Mouse (Mus musculus) lung, postnatal 4 days (tissue): ENCODE measurements around the gene Tas2r138.
"Not testable (repeated sequence)": the region's sequence is repeated elsewhere in the genome, so short reads cannot be mapped to it uniquely, and the experiment has no call there.

Experiments used
- DNase-seq, 2 experiments: peaks; one replicate each; pipeline ENCODE4 v3.0.0; 2021

The Tas2r138 gene

DNA sequence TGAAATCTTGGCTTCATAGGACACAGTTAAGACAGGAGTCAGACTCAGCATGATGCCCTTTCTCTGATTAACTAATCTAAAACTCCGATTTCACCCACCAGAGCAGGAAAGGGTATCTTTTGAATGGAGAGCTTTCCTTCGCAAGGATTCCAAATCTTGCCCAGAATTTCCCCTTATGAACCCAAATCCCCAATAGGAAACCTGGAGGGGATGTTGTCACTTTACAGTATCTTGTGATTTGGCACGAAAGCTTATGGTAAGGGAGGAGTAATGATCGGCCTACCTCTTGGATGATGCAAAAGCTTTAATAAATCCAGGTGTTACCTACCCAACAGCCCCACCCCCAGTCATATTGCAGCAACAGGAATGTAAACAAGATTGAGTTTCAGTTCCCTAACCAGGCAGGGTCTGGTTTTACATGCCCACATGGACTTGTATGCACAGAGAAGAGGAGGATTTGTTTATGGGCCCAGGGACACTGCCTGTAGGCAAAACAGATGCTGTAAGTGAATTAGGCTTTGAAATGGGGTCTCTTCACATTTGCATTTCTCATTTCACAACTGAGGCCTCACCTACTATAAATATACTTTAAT is at the start of gene Tas2r138:
Gene Tas2r138, minus strand, starts transcription at position 51 of the 593 bp plus-strand sequence.
- no peak for DNase-seq

GRCm38 (mm10) chr6:40660930-40661329 is 47.8 kb upstream of the Tas2r138 start:
- DNase-seq: no peak

GRCm38 (mm10) chr6:40650953-40651352 is 37.8 kb upstream of the Tas2r138 start:
- DNase-seq: no peak

DNA sequence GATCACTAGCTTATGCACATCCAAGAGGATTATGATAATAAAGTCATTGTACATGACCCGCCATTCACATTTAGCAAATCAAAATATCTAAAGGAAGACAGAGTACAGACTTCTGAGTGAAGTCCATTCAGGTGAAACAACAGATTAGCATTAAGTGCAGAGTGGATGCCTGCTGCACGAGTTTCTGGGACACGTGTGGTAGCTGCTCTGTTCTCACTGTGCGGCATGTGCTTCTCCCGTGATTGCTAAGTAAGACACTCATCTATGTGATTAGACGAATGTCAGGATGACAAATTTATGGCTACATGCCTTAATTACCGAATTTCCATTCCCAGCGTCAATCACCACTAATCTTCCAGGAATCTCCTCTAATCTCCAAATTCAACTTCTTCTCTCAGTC is 32.6 kb upstream of the Tas2r138 start:
- DNase-seq: no peak

DNA sequence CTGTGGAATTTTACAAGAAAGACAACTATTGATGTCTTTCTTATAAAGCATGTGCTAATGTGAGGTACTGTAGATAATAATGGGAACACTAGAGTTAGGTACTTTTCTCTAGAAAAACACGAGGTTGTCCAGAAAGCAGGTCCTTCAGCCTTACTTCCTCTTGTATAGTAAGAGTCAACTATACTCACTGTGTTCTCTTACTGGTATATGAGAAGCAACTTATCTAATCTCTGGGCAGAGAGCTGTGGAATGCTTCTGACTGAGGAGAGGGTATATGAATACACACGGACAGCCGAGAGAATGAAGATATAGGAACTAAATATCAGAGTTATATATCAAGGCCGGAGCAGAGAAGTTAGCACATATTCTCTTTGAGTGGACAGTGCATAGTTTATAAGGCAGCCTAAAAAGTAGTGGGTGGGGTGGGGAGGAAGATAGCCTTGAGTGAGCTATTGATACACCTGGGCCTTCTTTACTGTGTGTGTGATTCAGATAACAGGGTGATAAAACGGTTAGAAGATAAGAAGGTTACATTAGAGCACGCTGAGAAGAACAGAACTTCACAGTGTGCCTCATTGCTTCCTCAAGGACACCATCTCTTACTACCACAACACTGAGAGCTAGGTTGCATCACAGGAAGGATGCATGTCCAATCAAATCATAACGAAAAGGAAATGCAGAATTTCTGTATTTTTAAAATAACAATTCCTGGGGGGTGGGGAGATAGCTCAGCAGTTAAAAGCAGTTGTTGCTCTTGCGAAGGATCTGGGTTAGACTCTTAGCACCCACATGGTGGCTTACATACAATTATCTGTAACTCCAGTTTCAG is 27.8 kb upstream of the Tas2r138 start:
- DNase-seq: no peak

DNA sequence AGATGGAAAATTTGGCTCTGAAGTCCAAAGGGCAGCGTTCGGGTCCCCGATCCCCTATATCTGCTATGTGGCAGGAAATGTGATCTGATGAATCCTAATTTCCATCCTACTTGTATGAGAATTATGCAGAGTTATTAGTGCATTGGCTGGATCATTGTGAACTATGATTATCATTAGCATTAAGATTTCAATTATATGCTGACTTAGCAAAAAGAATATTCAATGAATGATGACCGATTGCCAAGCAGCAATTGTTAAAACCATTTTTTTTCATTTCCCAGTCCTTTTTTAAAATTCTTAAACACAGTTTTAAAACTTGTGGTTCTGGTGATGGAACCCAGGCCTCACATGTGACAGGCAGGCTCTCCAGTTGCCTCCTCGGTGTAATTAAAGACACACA is 24.6 kb upstream of the Tas2r138 start:
- DNase-seq: no peak

GRCm38 (mm10) chr6:40635559-40635958 is 22.4 kb upstream of the Tas2r138 start:
- DNase-seq: no peak

DNA sequence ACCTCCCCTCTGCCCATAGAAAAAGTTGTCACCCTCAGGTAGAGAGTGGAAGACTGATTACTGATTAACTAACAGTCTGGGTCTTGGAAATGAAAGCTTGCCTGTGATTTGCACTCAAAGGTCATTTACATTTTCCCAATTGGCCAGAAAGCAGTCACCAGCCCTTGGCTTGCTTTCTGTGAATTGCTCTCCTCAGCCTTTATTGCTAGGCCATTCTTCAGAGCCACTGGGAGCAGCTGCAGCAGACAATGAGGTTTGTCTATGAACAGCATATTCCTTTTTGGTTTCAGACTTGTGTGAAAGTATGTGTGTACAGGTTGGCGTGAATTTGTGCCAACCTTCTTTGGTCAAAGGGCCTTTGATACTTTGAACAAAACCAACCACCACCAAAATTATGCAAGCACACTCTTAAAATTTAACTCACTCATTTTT is 21.5 kb upstream of the Tas2r138 start:
- DNase-seq: no peak

DNA sequence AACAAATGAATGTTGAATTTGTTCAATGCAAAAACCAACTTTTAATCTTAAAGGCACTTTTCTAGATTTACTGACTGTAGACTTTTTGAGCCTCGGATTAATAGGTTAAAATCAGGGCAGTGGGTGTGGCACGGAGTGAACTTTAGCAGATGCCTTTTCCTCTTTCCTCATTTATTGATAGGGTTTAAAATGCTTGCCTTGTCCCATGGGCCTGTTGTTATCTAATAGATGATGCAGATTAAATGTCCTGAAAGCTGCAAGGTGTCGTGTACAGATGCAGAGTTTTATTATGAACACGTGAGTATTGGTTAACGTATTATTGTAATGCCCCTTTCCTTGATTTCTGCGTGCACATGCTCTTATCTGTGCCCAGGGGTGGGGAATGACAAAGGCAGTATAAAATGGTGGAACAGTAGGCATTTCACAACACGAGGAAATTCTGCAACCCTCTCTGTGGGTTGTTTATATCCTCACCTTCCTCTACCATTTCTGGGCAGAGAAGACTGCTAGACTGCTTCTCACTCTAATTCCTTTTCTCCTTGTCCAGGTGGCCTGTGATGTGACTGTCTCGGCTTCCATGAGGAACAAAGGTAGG is 15.4 kb upstream of the Tas2r138 start, which contains the start of gene Mgam:
Gene Mgam, plus strand, starts transcription at position 426 of the 595 bp plus-strand sequence.
- DNase-seq: no peak

GRCm38 (mm10) chr6:40626111-40626510 is 13.0 kb upstream of the Tas2r138 start:
- DNase-seq: no peak

- DNase-seq: peak in 1 of 2 experiments; percentile 48
Measured at GRCm38 (mm10) chr6:40617965-40618364, 4.9 kb upstream of the Tas2r138 start.

- DNase-seq: no peak
Measured at GRCm38 (mm10) chr6:40610244-40610643, 2.9 kb downstream of the Tas2r138 start.

DNA sequence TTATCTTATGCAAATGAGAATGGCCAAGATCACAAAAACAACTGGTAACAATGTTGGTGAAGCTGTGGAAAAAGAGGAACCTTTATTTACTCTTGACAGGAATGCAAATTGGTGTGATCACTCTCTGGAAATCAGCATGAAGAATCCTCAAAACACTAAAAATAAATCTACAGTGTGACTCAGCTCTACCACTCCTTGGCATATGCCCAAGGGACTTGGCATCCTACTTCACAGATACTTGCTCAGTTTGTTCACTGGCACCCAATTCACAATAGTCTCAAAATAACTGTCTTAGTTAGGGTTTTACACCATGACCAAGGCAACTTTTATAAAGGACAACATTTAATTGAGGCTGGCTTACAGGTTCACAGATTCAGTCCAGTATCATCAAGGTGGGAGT is 5.7 kb downstream of the Tas2r138 start:
- DNase-seq: no peak

DNA sequence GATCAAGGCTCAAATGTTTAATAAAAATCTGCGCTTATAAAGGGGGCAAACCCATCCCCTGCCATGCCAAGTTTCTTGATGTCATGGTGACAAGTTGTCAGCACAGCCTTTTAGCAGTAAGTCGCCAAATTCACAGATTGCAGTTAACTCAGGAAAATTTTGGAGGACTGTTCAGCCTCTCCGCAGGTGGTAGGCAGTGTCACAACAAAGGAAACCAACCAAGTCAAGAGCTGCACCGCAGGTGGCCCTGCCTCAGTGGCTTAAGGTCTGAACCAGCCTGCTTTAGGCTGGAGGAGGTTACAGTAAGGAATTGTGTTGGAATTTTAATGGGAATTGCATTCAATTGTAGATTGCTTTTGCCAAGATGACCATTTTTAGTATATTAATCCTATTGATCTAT is 14.6 kb downstream of the Tas2r138 start:
- DNase-seq: not testable (repeated sequence)

- no peak for DNase-seq
Measured at GRCm38 (mm10) chr6:40594804-40595550, 18.1 kb downstream of the Tas2r138 start.

GRCm38 (mm10) chr6:40588346-40588745 is 24.8 kb downstream of the Tas2r138 start:
- DNase-seq: no peak

DNA sequence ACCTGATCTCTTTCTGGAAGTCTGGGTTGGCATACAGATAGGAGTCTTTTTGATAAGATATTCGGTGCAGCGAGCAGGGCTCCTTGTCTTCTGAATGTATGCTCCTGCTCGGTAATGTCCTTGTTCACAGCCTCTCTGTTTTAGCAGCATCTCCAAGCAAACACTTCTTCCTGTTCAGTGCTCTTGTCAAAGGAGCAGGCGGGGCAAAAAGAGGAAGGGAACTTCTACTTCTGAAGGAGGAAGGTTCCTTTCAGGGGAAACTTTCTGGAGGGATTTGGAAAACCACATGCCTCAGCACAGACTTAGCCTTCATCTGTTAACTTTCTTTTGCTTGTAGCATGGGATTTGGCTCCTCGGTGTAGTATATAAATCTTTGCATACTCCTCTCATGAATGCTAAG is 27.5 kb downstream of the Tas2r138 start, which contains the start of gene Clec5a:
Gene Clec5a, minus strand, starts transcription at position 177 of the 400 bp plus-strand sequence.
- no peak for DNase-seq

DNA sequence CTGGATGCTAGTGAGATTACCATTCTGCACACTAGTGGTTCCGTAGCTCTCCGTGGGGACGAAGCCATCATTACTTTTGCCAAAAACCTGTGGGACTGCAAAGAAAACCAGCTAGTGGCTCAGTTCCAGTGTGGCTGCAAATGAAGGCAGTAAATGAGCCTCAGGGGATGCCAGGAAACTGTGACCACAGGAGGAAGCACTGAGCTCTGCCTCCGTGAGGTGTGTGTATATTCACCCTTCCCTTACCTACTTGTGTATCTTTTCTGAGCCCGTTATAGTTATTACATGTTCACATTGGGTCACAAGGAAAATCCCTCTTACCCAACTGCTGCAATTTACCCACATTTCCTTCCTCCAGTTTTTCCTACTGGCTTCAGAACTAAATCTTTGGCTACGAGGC is 28.8 kb downstream of the Tas2r138 start:
- no peak for DNase-seq

GRCm38 (mm10) chr6:40576305-40576704 is 36.8 kb downstream of the Tas2r138 start:
- DNase-seq: no peak

DNA sequence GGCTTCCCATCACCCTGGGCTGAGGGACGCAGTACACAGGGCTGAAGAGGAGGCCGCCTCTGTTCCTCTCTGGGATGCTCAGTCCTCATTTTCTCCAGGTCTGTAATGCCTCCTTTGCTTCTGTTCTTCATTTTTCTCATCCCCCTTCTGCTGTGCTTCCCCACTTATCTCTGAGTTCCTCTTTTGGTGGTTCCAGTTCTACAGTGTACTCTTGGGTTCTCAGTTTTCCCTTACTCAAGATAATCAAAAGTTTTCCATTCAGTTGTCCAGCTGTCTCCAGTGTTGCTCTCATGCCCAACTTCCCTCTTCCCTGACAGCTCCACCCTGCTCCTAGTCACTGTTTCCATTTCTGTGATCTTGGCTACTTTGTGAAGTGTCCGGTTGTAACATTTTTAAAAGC is 39.5 kb downstream of the Tas2r138 start:
- no peak for DNase-seq

- no peak for DNase-seq
Measured at GRCm38 (mm10) chr6:40569187-40569586, 43.9 kb downstream of the Tas2r138 start, which contains the start of gene Olfr460. TSS of gene Olfr460 (plus strand) at chr6:40569487.
